Mouse (Mus musculus) kidney, adult 2 months (tissue): Measurements from ENCODE around the gene Wipi2.

Experiments
- CTCF ChIP-seq: fragments of 200-500 bp; conservative IDR thresholded peaks from 2 replicates; pipeline ENCODE4 v1.5.1; 2011; ENCODE audit warnings: low read depth, mild to moderate bottlenecking, control low read depth, low read length, moderate library complexity, mixed read lengths; ENCODE audit not compliant: insufficient read depth, insufficient read length
- POLR2A ChIP-seq: fragments of 200-500 bp; IDR thresholded peaks from one replicate; pipeline ENCODE4 v1.6.1; 2011; ENCODE audit warnings: low read depth, low read length, control low read depth

- no peak for TF ChIP-seq CTCF
- TF ChIP-seq POLR2A = no peak
Measured at GRCm38 (mm10) chr5:142648162-142648561, 20.7 kb downstream of the Wipi2 start.
